Mouse (Mus musculus): Measurements from ENCODE around the gene Gm10681. TPM values are rescaled to one million over a fixed set of nuclear protein-coding genes. Genes with fewer than 3 reads are reported as not detected.
"Not testable (repeated sequence)": the region's sequence is repeated elsewhere in the genome, so short reads cannot be mapped to it uniquely, and the experiment has no call there.

Gm10681 gene
- polyA plus RNA-seq, 2 experiments = 0.20 to 0.23 TPM

DNA sequence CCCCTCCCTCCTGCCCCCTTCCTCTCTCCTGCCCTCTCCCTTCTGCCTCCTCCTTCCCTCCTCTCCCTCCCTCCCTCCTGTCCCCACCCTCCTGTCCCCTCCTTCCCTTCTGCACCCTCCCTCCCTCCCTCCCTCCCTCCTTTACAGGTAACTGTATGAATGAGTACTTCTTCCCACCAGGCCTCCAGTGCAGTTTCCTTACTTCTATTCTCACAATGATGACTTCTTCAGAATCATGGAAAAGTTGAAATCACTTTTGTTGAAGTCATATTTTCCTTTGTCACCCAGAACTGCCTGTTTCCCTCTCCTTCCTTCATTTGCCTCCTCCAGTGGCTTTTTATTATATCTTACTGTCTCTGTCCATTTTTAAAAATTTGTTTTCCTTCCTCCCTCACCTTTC lies 25.4 kb upstream of the Gm10681 start:
- no peaks in the 10 kb centered on the region for H3K9me3 ChIP-seq (ENCODE audit: control insufficient read depth, low read length)
- TF ChIP-seq CTCF (IDR thresholded peaks at IDR 0.05; ENCODE audit: low read depth) (no peak), EP300 (IDR thresholded peaks at IDR 0.05; ENCODE audit: low read depth) (no peak)
- H3K4me3 ChIP-seq (ENCODE audit: insufficient read depth in 1 of 2, low read depth in 2 of 2, low read length in 2 of 2) = no peak overlapping the region
- H3K9ac ChIP-seq (replicated peaks) = no peak overlapping the region
- DNase-seq (ENCODE audit: low read depth in 3 of 3, low spot score in 3 of 3) (no peak), ATAC-seq (ENCODE audit: insufficient read depth) (no peak)
- no peaks in the 10 kb centered on the region for H3K27me3 ChIP-seq (ENCODE audit: control insufficient read depth, insufficient read depth, low read length)
- no peaks in the 10 kb centered on the region for H3K36me3 ChIP-seq (replicated peaks; ENCODE audit: control insufficient read depth, insufficient read depth, low read depth)
- H3K4me1 ChIP-seq (replicated peaks; ENCODE audit: control insufficient read depth in 2 of 2, insufficient read depth in 2 of 2, low read length in 1 of 2) = no peaks in the 10 kb centered on the region
- H3K4me2 ChIP-seq (ENCODE audit: low read depth) = no peak overlapping the region
- H3K27ac ChIP-seq = no peak overlapping the region

DNA sequence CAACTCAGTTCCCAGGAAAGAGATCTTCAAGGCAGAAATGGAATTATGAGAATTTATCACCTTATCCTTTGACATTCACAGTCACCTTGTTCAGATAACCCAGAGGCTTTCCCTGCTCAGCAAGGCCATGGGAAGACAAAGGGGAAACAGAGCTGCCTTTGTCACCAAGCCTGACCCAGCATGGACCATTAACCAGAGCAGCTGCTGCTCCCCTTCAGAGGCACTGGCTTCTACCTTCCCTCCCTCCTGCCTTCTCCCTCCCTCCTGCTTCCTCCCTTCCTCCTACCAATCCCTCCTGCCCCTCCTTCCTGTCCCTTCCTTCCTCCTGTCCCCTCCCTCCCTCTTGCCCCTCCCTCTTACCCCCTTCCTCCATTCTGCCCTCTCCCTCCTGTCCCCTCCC lies 24.9 kb upstream of the Gm10681 start:
- not testable (repeated sequence) for H3K9ac ChIP-seq (replicated peaks); ATAC-seq (ENCODE audit: insufficient read depth); DNase-seq (ENCODE audit: low read depth in 3 of 3, low spot score in 3 of 3); H3K4me3 ChIP-seq (ENCODE audit: insufficient read depth in 1 of 2, low read depth in 2 of 2, low read length in 2 of 2); H3K9me3 ChIP-seq (ENCODE audit: control insufficient read depth, low read length); H3K4me1 ChIP-seq (replicated peaks; ENCODE audit: control insufficient read depth in 2 of 2, insufficient read depth in 2 of 2, low read length in 1 of 2); H3K27ac ChIP-seq; H3K36me3 ChIP-seq (replicated peaks; ENCODE audit: control insufficient read depth, insufficient read depth, low read depth); H3K27me3 ChIP-seq (ENCODE audit: control insufficient read depth, insufficient read depth, low read length); H3K4me2 ChIP-seq (ENCODE audit: low read depth)

GRCm38 (mm10) chr3:98587721-98588120 lies 886 bp downstream of the Gm10681 start:
- no peak overlapping the region for H3K9ac ChIP-seq (replicated peaks)
- ATAC-seq (ENCODE audit: insufficient read depth) (0 out of 2 replicates have a peak, but pooled peaks have one; percentile 21), DNase-seq (ENCODE audit: low read depth in 3 of 3, low spot score in 3 of 3) (peak in 1 of 3 experiments; percentile 2)
- WGBS (ENCODE audit: insufficient replicate concordance) = 52% methylated on average over 2 of the region's 2 CpGs
- H3K4me2 ChIP-seq (ENCODE audit: low read depth) = no peak overlapping the region
- H3K4me1 ChIP-seq (replicated peaks; ENCODE audit: control insufficient read depth in 2 of 2, insufficient read depth in 2 of 2, low read length in 1 of 2) = peaks cover 0 to 1% of the 10 kb centered on the region in 2 experiments; a peak in 1 of 4 replicates
- no peaks in the 10 kb centered on the region for H3K9me3 ChIP-seq (ENCODE audit: control insufficient read depth, low read length)
- H3K36me3 ChIP-seq (replicated peaks; ENCODE audit: control insufficient read depth, insufficient read depth, low read depth) = no peaks in the 10 kb centered on the region
- no peak overlapping the region for H3K4me3 ChIP-seq (ENCODE audit: insufficient read depth in 1 of 2, low read depth in 2 of 2, low read length in 2 of 2)
- TF ChIP-seq EP300 (IDR thresholded peaks at IDR 0.05; ENCODE audit: low read depth) = no peak
- no peak for TF ChIP-seq CTCF (IDR thresholded peaks at IDR 0.05; ENCODE audit: low read depth)
- H3K27me3 ChIP-seq (ENCODE audit: control insufficient read depth, insufficient read depth, low read length) = no peaks in the 10 kb centered on the region
- no peak overlapping the region for H3K27ac ChIP-seq

DNA sequence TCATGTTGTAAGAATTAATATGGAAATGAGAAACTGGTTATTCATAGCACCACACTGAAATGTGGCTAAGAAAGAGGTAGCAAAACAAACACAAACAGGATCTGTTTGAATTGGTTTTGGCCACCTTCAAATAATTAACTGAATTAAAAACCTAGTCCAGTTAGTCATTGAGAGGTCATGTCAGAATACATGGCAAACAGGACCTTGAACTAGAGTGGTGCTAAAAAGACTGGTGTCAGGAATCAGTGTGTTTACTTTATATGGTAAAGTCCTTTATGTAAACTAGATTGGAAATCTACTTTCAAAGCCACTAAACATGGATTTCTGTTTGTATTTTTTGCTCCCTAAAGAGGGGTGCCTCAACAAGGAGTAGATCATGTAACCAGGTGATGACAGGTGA lies 6.0 kb downstream of the Gm10681 start:
- not testable (repeated sequence) for H3K36me3 ChIP-seq (replicated peaks; ENCODE audit: control insufficient read depth, insufficient read depth, low read depth); H3K4me1 ChIP-seq (replicated peaks; ENCODE audit: control insufficient read depth in 2 of 2, insufficient read depth in 2 of 2, low read length in 1 of 2); H3K9ac ChIP-seq (replicated peaks); H3K4me2 ChIP-seq (ENCODE audit: low read depth); H3K9me3 ChIP-seq (ENCODE audit: control insufficient read depth, low read length); H3K27ac ChIP-seq; H3K4me3 ChIP-seq (ENCODE audit: insufficient read depth in 1 of 2, low read depth in 2 of 2, low read length in 2 of 2); H3K27me3 ChIP-seq (ENCODE audit: control insufficient read depth, insufficient read depth, low read length); DNase-seq (ENCODE audit: low read depth in 3 of 3, low spot score in 3 of 3)
- peak; percentile 33; the same call in 1 of the 2 replicates for ATAC-seq (ENCODE audit: insufficient read depth)

DNA sequence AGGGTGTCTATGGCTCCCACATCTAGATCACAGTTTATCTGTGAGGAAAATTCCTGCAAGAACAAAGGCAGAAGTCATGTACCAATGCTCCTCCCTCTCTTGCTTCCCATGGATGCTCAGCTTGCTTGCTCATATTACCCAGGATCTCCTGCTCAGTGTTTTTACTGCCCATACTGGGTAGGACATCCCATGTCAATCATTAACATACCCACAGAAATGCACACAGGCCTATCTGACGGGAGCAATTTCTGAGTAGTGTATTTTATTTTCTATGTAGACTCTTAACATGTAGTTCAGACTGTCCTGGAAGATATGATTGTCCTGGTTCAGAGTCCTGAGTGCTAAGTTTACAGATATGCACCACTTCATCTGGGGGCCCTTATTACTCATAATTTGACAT lies 6.4 kb downstream of the Gm10681 start:
- H3K36me3 ChIP-seq (replicated peaks; ENCODE audit: control insufficient read depth, insufficient read depth, low read depth); ATAC-seq (ENCODE audit: insufficient read depth); H3K4me3 ChIP-seq (ENCODE audit: insufficient read depth in 1 of 2, low read depth in 2 of 2, low read length in 2 of 2); H3K4me2 ChIP-seq (ENCODE audit: low read depth); H3K27ac ChIP-seq; DNase-seq (ENCODE audit: low read depth in 3 of 3, low spot score in 3 of 3); H3K9ac ChIP-seq (replicated peaks); H3K27me3 ChIP-seq (ENCODE audit: control insufficient read depth, insufficient read depth, low read length); H3K9me3 ChIP-seq (ENCODE audit: control insufficient read depth, low read length); H3K4me1 ChIP-seq (replicated peaks; ENCODE audit: control insufficient read depth in 2 of 2, insufficient read depth in 2 of 2, low read length in 1 of 2): not testable (repeated sequence)
- no CpG with 5 or more reads among the region's 1 CpGs for WGBS (ENCODE audit: insufficient replicate concordance)

DNA sequence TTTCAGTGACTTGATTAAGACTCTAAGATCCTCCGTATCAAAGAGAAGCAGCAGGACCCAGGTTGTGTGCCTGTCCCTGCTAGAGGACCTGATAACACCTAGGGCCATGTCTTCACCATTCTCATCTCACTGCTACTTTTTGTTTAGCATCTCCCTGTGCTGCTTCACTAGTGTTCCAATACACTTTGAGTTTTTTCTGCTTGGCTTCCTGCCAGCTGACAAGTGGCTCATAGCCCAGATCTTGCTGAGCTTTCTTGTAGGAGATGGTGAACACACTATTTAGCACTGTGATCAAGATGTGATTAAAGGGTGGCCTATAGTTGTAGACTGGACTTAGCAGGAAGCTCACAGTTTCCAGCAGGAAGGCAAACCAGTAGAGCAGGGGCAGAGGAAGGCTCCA lies 7.6 kb downstream of the Gm10681 start:
- not testable (repeated sequence) for H3K4me3 ChIP-seq (ENCODE audit: insufficient read depth in 1 of 2, low read depth in 2 of 2, low read length in 2 of 2); ATAC-seq (ENCODE audit: insufficient read depth); H3K36me3 ChIP-seq (replicated peaks; ENCODE audit: control insufficient read depth, insufficient read depth, low read depth); H3K4me2 ChIP-seq (ENCODE audit: low read depth); H3K27ac ChIP-seq; H3K9me3 ChIP-seq (ENCODE audit: control insufficient read depth, low read length); H3K27me3 ChIP-seq (ENCODE audit: control insufficient read depth, insufficient read depth, low read length); H3K9ac ChIP-seq (replicated peaks); DNase-seq (ENCODE audit: low read depth in 3 of 3, low spot score in 3 of 3); H3K4me1 ChIP-seq (replicated peaks; ENCODE audit: control insufficient read depth in 2 of 2, insufficient read depth in 2 of 2, low read length in 1 of 2)
- no CpG with 5 or more reads among the region's 1 CpGs for WGBS (ENCODE audit: insufficient replicate concordance)

DNA sequence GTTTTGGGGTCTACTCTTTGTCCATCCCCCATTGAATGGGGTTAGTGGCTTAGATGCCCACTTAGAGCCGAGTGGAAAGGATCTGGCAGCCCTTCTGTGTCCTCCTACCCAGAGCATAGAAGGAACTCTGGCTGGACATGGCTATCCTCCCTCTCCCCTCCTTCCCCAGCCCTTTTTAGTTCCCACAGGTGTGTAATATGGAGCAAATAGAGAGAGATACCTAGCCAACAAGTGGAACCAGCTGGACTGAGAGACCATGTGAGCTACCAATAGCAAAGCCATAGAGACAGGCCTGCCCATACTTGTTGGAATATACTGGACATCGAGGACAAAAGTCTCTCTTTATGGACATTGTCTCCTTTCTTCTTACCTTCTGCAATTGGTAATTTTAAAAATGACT lies 20.9 kb downstream of the Gm10681 start:
- H3K9ac ChIP-seq (replicated peaks); H3K9me3 ChIP-seq (ENCODE audit: control insufficient read depth, low read length); H3K4me3 ChIP-seq (ENCODE audit: insufficient read depth in 1 of 2, low read depth in 2 of 2, low read length in 2 of 2); H3K27ac ChIP-seq; DNase-seq (ENCODE audit: low read depth in 3 of 3, low spot score in 3 of 3); ATAC-seq (ENCODE audit: insufficient read depth); H3K4me2 ChIP-seq (ENCODE audit: low read depth); H3K36me3 ChIP-seq (replicated peaks; ENCODE audit: control insufficient read depth, insufficient read depth, low read depth); H3K27me3 ChIP-seq (ENCODE audit: control insufficient read depth, insufficient read depth, low read length); H3K4me1 ChIP-seq (replicated peaks; ENCODE audit: control insufficient read depth in 2 of 2, insufficient read depth in 2 of 2, low read length in 1 of 2): not testable (repeated sequence)
- 51% methylated on average over 2 of the region's 2 CpGs for WGBS (ENCODE audit: insufficient replicate concordance)

GRCm38 (mm10) chr3:98564894-98565293 lies 23.7 kb downstream of the Gm10681 start:
- not testable (repeated sequence) for H3K9ac ChIP-seq (replicated peaks); H3K36me3 ChIP-seq (replicated peaks; ENCODE audit: control insufficient read depth, insufficient read depth, low read depth); ATAC-seq (ENCODE audit: insufficient read depth); DNase-seq (ENCODE audit: low read depth in 3 of 3, low spot score in 3 of 3); H3K27me3 ChIP-seq (ENCODE audit: control insufficient read depth, insufficient read depth, low read length); H3K9me3 ChIP-seq (ENCODE audit: control insufficient read depth, low read length); H3K4me1 ChIP-seq (replicated peaks; ENCODE audit: control insufficient read depth in 2 of 2, insufficient read depth in 2 of 2, low read length in 1 of 2); H3K4me3 ChIP-seq (ENCODE audit: insufficient read depth in 1 of 2, low read depth in 2 of 2, low read length in 2 of 2); H3K4me2 ChIP-seq (ENCODE audit: low read depth); H3K27ac ChIP-seq
- no CpG with 5 or more reads among the region's 3 CpGs for WGBS (ENCODE audit: insufficient replicate concordance)
